Mouse (Mus musculus) frontal cortex, postnatal 14 days (tissue): Measurements from ENCODE around the gene Iqcn.

Experiments used
- DNase-seq, 2 experiments: peaks; one replicate each; pipeline ENCODE4 v3.0.0; 2022; ENCODE audit warnings: low spot score in 2 of 2

Gene Iqcn

GRCm38 (mm10) chr8:70730956-70731355 lies 27.7 kb downstream of the Iqcn start:
- DNase-seq: no peak

GRCm38 (mm10) chr8:70737705-70738104 lies 34.4 kb downstream of the Iqcn start:
- DNase-seq: no peak

- no peak for DNase-seq
These were observed 35.0 kb downstream of the Iqcn start for GRCm38 (mm10) chr8:70738211-70738610.

- no peak for DNase-seq
These were observed 38.4 kb downstream of the Iqcn start for GRCm38 (mm10) chr8:70741661-70742060.

GRCm38 (mm10) chr8:70742176-70742575 lies 38.9 kb downstream of the Iqcn start:
- DNase-seq: no peak

- no peak for DNase-seq
These were observed 39.9 kb downstream of the Iqcn start for GRCm38 (mm10) chr8:70742981-70743655.

GRCm38 (mm10) chr8:70743656-70744590 lies 40.7 kb downstream of the Iqcn start:
- no peak for DNase-seq

GRCm38 (mm10) chr8:70744806-70745205 lies 41.5 kb downstream of the Iqcn start:
- DNase-seq: no peak

- no peak for DNase-seq
These were observed 42.5 kb downstream of the Iqcn start for GRCm38 (mm10) chr8:70745691-70746220.

GRCm38 (mm10) chr8:70746676-70747075 lies 43.4 kb downstream of the Iqcn start:
- DNase-seq: no peak

- DNase-seq: no peak
These were observed 44.1 kb downstream of the Iqcn start for GRCm38 (mm10) chr8:70747211-70747890.

- no peak for DNase-seq
These were observed 45.2 kb downstream of the Iqcn start for GRCm38 (mm10) chr8:70748246-70749096.

- peak in 1 of 2 experiments; percentile 8 for DNase-seq
These were observed 45.9 kb downstream of the Iqcn start for GRCm38 (mm10) chr8:70749097-70749674.

GRCm38 (mm10) chr8:70750128-70750680 lies 46.9 kb downstream of the Iqcn start:
- peak in 1 of 2 experiments; percentile 9 for DNase-seq

GRCm38 (mm10) chr8:70752000-70752764 lies 48.9 kb downstream of the Iqcn start:
- DNase-seq: peak; percentile 58 to 73

GRCm38 (mm10) chr8:70753151-70753550 lies 49.9 kb downstream of the Iqcn start:
- DNase-seq: peak; percentile 80 to 81

GRCm38 (mm10) chr8:70754043-70754870 lies 51.0 kb downstream of the Iqcn start, which contains the start of gene Rab3a:
Rab3a (plus strand) TSS chr8:70754679.
- DNase-seq: peak; percentile 94 to 97

GRCm38 (mm10) chr8:70754871-70755660 lies 51.8 kb downstream of the Iqcn start:
- peak; percentile 74 to 75 for DNase-seq
